Mouse (Mus musculus) Patski (cell line): ENCODE results near the gene Sfrp4. TPM values are rescaled to one million over a fixed set of nuclear protein-coding genes. Genes with fewer than 3 reads are reported as not detected.

Experiments
- ATAC-seq: fragments of 100-300 bp; one replicate; pipeline ENCODE4 v1.8.0; 2021
- CTCF ChIA-PET: fragments of 350-600 bp; sonication (Branson Sonifier 250); formaldehyde crosslinking; loops from one replicate; lab custom pipeline; 2022; ENCODE audit warnings: inconsistent platforms; lab: Charles Lee
- POLR2A ChIA-PET: fragments of 350-600 bp; sonication (Branson Sonifier 250); formaldehyde crosslinking; loops from one replicate; lab custom pipeline; 2022; ENCODE audit warnings: antibody characterized with exemption, inconsistent platforms; lab: Charles Lee
- DNase-seq: peaks from one replicate; pipeline ENCODE4 v3.0.0-alpha.2; 2011; ENCODE audit warnings: low read depth, low spot score
- H3K27me3 ChIP-seq: fragments of 371-371 bp; one replicate; pipeline ENCODE4 v1.5.1; 2021
- CTCF ChIP-seq: fragments of 100-300 bp; IDR thresholded peaks from one replicate; pipeline ENCODE4 v1.5.1; 2021
- in situ Hi-C: fragments of 300-500 bp; cut with MboI; formaldehyde crosslinking; loops from 3 replicates; pipeline ENCODE4 v1.11.1; 2018; ENCODE audit warnings: low pct_unique_long_range_greater_than_20kb, mixed read lengths
- polyA plus RNA-seq: library from polyadenylated mRNA; unstranded; gene quantifications from one replicate; pipeline ENCODE4 v1.2.3, GENCODE M21; 2021

Gene Sfrp4
- polyA plus RNA-seq, 1 experiment from 2014 or later = 0.08 TPM

- in situ Hi-C loops = no loop called here
- H3K27me3 ChIP-seq = no peaks in the 10 kb centered on the region
- no peak for TF ChIP-seq CTCF
- CTCF ChIA-PET = interaction anchor here (1.3 kb wide), 1 partner anchor 128 kb away, joined by 3 read pairs; no protein-coding TSS in a partner anchor
- POLR2A ChIA-PET = no interaction called here
- DNase-seq (no peak), ATAC-seq (no peak)
These were observed 9.9 kb upstream of the Sfrp4 start for GRCm38 (mm10) chr13:19612963-19613362.

- no peak for TF ChIP-seq CTCF
- ChIA-PET CTCF (interaction anchor here (0.9 to 1.3 kb wide), 2 partner anchors 44 to 128 kb away, joined by 3 read pairs; no protein-coding TSS in a partner anchor), POLR2A (no interaction called here)
- no peaks in the 10 kb centered on the region for H3K27me3 ChIP-seq
- DNase-seq (no peak), ATAC-seq (no peak)
- in situ Hi-C loops = no loop called here
These were observed 9.5 kb upstream of the Sfrp4 start for GRCm38 (mm10) chr13:19613426-19613825.

GRCm38 (mm10) chr13:19614311-19614710 is 8.6 kb upstream of the Sfrp4 start:
- no peak for ATAC-seq
- H3K27me3 ChIP-seq = no peaks in the 10 kb centered on the region
- no peak for DNase-seq
- ChIA-PET POLR2A (no interaction called here), CTCF (interaction anchor here (0.9 to 1.1 kb wide), 2 partner anchors 12 to 44 kb away, joined by 3 read pairs; no protein-coding TSS in a partner anchor)
- in situ Hi-C loops = no loop called here
- TF ChIP-seq CTCF = no peak

DNA sequence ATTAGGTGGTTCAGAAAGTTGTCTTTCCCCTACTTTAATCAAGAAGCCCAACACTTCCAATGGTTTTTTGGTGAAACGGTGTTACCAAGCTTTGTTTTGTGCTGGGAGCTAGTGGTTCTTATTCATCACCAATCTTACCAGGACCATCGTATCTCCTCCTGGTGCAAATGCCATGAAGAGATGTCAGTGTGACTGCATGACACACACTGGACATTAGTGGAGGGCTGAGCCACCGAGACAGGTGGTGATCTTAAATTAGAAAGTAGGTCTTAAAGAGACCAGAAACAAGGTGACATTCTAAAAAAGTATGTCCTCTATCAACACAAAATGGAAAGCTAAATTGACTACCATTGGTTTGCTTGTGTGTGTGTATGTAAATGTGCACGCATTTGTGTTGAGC is 4.8 kb upstream of the Sfrp4 start:
- ATAC-seq = no peak
- DNase-seq = no peak
- ChIA-PET CTCF (interaction anchor here (1.1 to 1.7 kb wide), 4 partner anchors 21 to 168 kb away, joined by 3 read pairs; no protein-coding TSS in a partner anchor), POLR2A (no interaction called here)
- H3K27me3 ChIP-seq = no peaks in the 10 kb centered on the region
- in situ Hi-C loops = no loop called here
- no peak for TF ChIP-seq CTCF

- CTCF ChIA-PET = interaction anchor here (0.8 to 1.7 kb wide), 3 partner anchors 22 to 254 kb away, joined by 3 read pairs; no protein-coding TSS in a partner anchor
- DNase-seq (no peak), ATAC-seq (peak; percentile 31)
- POLR2A ChIA-PET = no interaction called here
- in situ Hi-C loops = no loop called here
- H3K27me3 ChIP-seq = no peaks in the 10 kb centered on the region
- TF ChIP-seq CTCF = no peak
These were observed 4.1 kb upstream of the Sfrp4 start for GRCm38 (mm10) chr13:19618841-19619215.

- TF ChIP-seq CTCF = peak; percentile 89
- POLR2A ChIA-PET = interaction anchor here (0.8 to 1.2 kb wide), 2 partner anchors 13 to 17 kb away, joined by 3 read pairs; no protein-coding TSS in a partner anchor
These were observed 3.5 kb upstream of the Sfrp4 start, which contains the start of gene Epdr1 for GRCm38 (mm10) chr13:19619216-19619927. Epdr1 (minus strand) TSS chr13:19619927.

DNA sequence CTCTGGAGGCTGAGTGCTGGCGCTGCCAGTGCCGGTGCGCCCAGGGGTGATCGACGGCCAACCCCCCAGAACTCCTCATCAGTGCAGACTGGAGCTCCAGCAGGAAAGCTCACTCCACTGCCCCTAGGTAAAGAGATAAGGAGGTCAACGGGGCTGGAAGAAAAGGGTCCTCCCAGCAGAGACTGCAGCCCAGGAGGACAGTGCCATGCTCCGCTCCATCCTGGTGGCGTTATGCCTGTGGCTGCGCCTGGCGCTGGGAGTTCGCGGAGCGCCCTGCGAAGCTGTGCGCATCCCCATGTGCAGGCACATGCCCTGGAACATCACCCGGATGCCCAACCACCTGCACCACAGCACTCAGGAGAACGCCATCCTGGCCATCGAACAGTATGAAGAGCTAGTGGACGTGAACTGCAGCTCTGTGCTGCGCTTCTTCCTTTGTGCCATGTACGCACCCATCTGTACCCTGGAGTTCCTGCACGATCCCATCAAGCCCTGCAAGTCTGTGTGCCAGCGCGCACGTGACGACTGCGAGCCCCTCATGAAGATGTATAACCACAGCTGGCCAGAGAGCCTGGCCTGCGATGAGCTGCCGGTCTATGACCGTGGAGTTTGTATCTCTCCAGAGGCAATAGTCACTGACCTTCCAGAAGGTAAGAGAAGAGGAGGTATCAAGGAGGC is 463 bp downstream of the Sfrp4 start:
- ATAC-seq = no peak
- TF ChIP-seq CTCF = no peak
- in situ Hi-C loops = no loop called here
- no peak for DNase-seq
- H3K27me3 ChIP-seq = no peaks in the 10 kb centered on the region
- ChIA-PET POLR2A (no interaction called here), CTCF (interaction anchor here (0.8 to 1.6 kb wide), 4 partner anchors 12 to 174 kb away, joined by 3 to 6 read pairs (median 3); no protein-coding TSS in a partner anchor)

More at GRCm38 (mm10) chr13:19619216-19619927, 3.5 kb upstream of the Sfrp4 start, which contains the start of gene Epdr1:
- no peaks in the 10 kb centered on the region for H3K27me3 ChIP-seq
- CTCF ChIA-PET = interaction anchor here (0.8 to 2.1 kb wide), 7 partner anchors 10 to 254 kb away, joined by 3 to 10 read pairs (median 3); no protein-coding TSS in a partner anchor
- in situ Hi-C loops = no loop called here
- ATAC-seq (peak; percentile 98), DNase-seq (peak; percentile 50)

DNA sequence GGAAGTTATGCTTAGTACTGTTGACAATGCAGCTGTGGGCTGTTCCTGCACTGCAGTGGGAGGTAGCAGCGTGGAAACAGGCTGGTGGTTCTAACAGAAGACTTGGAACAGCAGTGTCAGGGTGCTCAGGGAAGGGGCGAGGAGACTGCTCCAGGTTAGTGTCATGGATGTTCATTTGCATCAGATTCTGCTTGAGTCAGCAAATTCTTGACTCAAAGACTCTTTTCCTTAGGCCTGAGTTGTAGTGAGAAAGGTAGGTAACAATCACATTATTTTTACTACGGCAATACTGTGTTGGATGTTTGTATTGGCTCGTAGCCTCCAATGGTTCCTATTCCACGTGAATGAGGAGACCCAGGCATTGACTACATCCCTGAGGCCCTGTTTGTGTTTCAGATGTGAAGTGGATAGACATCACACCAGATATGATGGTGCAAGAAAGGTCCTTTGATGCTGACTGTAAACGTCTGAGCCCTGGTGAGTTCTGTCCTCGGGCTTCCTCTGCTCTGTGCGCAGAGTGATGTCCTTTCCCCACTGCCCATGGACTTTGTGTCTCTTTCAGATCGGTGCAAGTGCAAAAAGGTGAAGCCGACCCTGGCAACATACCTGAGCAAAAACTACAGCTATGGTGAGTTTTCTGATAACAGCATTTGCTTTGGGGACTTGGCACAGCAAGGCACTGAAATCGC is 1.9 kb downstream of the Sfrp4 start:
- in situ Hi-C loops = loop anchor here (25.0 kb wide), 1 partner anchor 162 kb away; no protein-coding TSS in a partner anchor
- no peak for ATAC-seq
- H3K27me3 ChIP-seq = no peaks in the 10 kb centered on the region
- no peak for TF ChIP-seq CTCF
- DNase-seq = no peak
- CTCF ChIA-PET = interaction anchor here (0.6 kb wide), 1 partner anchor 259 kb away, joined by 3 read pairs; no protein-coding TSS in a partner anchor
- POLR2A ChIA-PET = no interaction called here

DNA sequence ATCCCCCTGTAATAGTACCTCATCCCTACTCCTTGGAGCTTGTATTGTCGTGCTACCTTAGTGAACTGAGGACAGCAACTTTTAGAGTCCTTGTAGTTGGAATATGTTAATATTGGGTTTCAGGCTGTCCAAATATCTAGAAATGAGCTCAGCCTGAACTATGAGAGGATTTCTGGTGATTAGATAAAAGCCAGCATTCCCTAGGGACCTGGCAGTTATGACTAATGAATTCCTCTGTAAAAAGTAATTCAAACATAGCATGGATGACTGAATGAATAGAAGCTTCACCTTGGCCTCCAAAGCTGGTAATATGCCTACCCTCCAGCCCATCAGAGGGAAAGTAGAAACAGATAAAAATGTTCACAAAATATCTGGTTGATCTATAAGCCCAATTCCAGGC is 3.6 kb downstream of the Sfrp4 start:
- no peaks in the 10 kb centered on the region for H3K27me3 ChIP-seq
- POLR2A ChIA-PET = interaction anchor here (1.0 kb wide), 1 partner anchor 41 kb away, joined by 3 read pairs; no protein-coding TSS in a partner anchor
- CTCF ChIA-PET = interaction anchor here (1.2 to 1.3 kb wide), 2 partner anchors 9 to 262 kb away, joined by 3 to 10 read pairs; no protein-coding TSS in a partner anchor
- peak; percentile 63 for ATAC-seq
- DNase-seq = no peak
- in situ Hi-C loops = loop anchor here (25.0 kb wide), 1 partner anchor 164 kb away; no protein-coding TSS in a partner anchor
- no peak for TF ChIP-seq CTCF
